Mouse (Mus musculus) adrenal gland, adult 18-20 months (tissue): Measurements from ENCODE around the gene Anp32a. TPM values are rescaled to one million over a fixed set of nuclear protein-coding genes. Genes with fewer than 3 reads are reported as not detected.
A peak's percentile ranks its signal among the peaks of the same experiment; 100 is the strongest.

Source experiments
- DNase-seq, 2 experiments: peaks; one replicate each; pipeline ENCODE4 v3.0.0; 2021 to 2022; ENCODE audit warnings: low spot score in 2 of 2
- total RNA-seq, 2 experiments: library from RNA; stranded (reverse); gene quantifications; 1 replicate in 1 of 2; 2 replicates in 1 of 2; pipeline ENCODE4 v1.2.3; 2021

Anp32a gene
- total RNA-seq, 2 experiments from 2014 or later = 275 to 337 TPM

GRCm38 (mm10) chr9:62345633-62346387 is 4.7 kb downstream of the Anp32a start:
- no peak for DNase-seq

- DNase-seq = no peak
Measured at GRCm38 (mm10) chr9:62346388-62346679, 5.2 kb downstream of the Anp32a start.

- DNase-seq = peak; percentile 22
Measured at GRCm38 (mm10) chr9:62347201-62347600, 6.1 kb downstream of the Anp32a start.

GRCm38 (mm10) chr9:62348050-62348449 is 7.0 kb downstream of the Anp32a start:
- no peak for DNase-seq

- no peak for DNase-seq
Measured at GRCm38 (mm10) chr9:62348467-62348985, 7.4 kb downstream of the Anp32a start.

- DNase-seq = peak; percentile 10 to 26
Measured at GRCm38 (mm10) chr9:62349250-62349649, 8.2 kb downstream of the Anp32a start.

GRCm38 (mm10) chr9:62350721-62351120 is 9.6 kb downstream of the Anp32a start:
- DNase-seq = no peak

- no peak for DNase-seq
Measured at GRCm38 (mm10) chr9:62351200-62351599, 10.1 kb downstream of the Anp32a start.

GRCm38 (mm10) chr9:62353784-62354183 is 12.7 kb downstream of the Anp32a start:
- peak in 1 of 2 experiments; percentile 1 for DNase-seq

GRCm38 (mm10) chr9:62354838-62355719 is 14.0 kb downstream of the Anp32a start:
- DNase-seq = peak in 1 of 2 experiments; percentile 1

- DNase-seq = no peak
Measured at GRCm38 (mm10) chr9:62355763-62356162, 14.7 kb downstream of the Anp32a start.

- DNase-seq = no peak
Measured at GRCm38 (mm10) chr9:62357593-62357992, 16.5 kb downstream of the Anp32a start.

- no peak for DNase-seq
Measured at GRCm38 (mm10) chr9:62358851-62359250, 17.8 kb downstream of the Anp32a start.

- DNase-seq = no peak
Measured at GRCm38 (mm10) chr9:62360889-62361288, 19.8 kb downstream of the Anp32a start.

GRCm38 (mm10) chr9:62362835-62363385 is 21.8 kb downstream of the Anp32a start:
- no peak for DNase-seq

- peak; percentile 77 to 85 for DNase-seq
Measured at GRCm38 (mm10) chr9:62363619-62364018, 22.5 kb downstream of the Anp32a start.

- DNase-seq = no peak
Measured at GRCm38 (mm10) chr9:62364216-62364615, 23.1 kb downstream of the Anp32a start.

GRCm38 (mm10) chr9:62364831-62365230 is 23.7 kb downstream of the Anp32a start:
- no peak for DNase-seq

GRCm38 (mm10) chr9:62365326-62366080 is 24.4 kb downstream of the Anp32a start:
- DNase-seq = no peak

- DNase-seq = no peak
Measured at GRCm38 (mm10) chr9:62366478-62367458, 25.7 kb downstream of the Anp32a start.
